Mouse (Mus musculus): ENCODE results near the gene Lrrc45.
A peak's percentile ranks its signal among the peaks of the same experiment; 100 is the strongest.

The Lrrc45 gene

GRCm38 (mm10) chr11:120704486-120705325 lies 9.0 kb upstream of the Lrrc45 start:
- DNase-seq (ENCODE audit: low spot score in 2 of 2), result no peak

- DNase-seq (ENCODE audit: low spot score in 2 of 2), result no peak
Measured at GRCm38 (mm10) chr11:120706120-120706519, 7.6 kb upstream of the Lrrc45 start.

- no peak for DNase-seq (ENCODE audit: low spot score in 2 of 2)
Measured at GRCm38 (mm10) chr11:120707225-120707624, 6.5 kb upstream of the Lrrc45 start.

GRCm38 (mm10) chr11:120707969-120708368 lies 5.8 kb upstream of the Lrrc45 start:
- no peak for DNase-seq (ENCODE audit: low spot score in 2 of 2)

GRCm38 (mm10) chr11:120709551-120709950 lies 4.2 kb upstream of the Lrrc45 start:
- no peak for DNase-seq (ENCODE audit: low spot score in 2 of 2)

GRCm38 (mm10) chr11:120710672-120711071 lies 3.1 kb upstream of the Lrrc45 start:
- DNase-seq (ENCODE audit: low spot score in 2 of 2), result no peak

GRCm38 (mm10) chr11:120711980-120712604 lies 1.6 kb upstream of the Lrrc45 start:
- no peak for DNase-seq (ENCODE audit: low spot score in 2 of 2)

- DNase-seq (ENCODE audit: low spot score in 2 of 2), result peak; percentile 57 to 79
Measured at GRCm38 (mm10) chr11:120712771-120713568, 755 bp upstream of the Lrrc45 start.

- no peak for DNase-seq (ENCODE audit: low spot score in 2 of 2)
Measured at GRCm38 (mm10) chr11:120714546-120714945, 821 bp downstream of the Lrrc45 start.

GRCm38 (mm10) chr11:120715131-120715530 lies 1.4 kb downstream of the Lrrc45 start:
- DNase-seq (ENCODE audit: low spot score in 2 of 2), result no peak

GRCm38 (mm10) chr11:120719242-120719641 lies 5.5 kb downstream of the Lrrc45 start:
- no peak for DNase-seq (ENCODE audit: low spot score in 2 of 2)

GRCm38 (mm10) chr11:120719841-120720376 lies 6.2 kb downstream of the Lrrc45 start:
- DNase-seq (ENCODE audit: low spot score in 2 of 2), result no peak

- peak; percentile 81 to 95 for DNase-seq (ENCODE audit: low spot score in 2 of 2)
Measured at GRCm38 (mm10) chr11:120720450-120720849, 6.7 kb downstream of the Lrrc45 start.

- DNase-seq (ENCODE audit: low spot score in 2 of 2), result peak in 1 of 2 experiments; percentile 65
Measured at GRCm38 (mm10) chr11:120721124-120722066, 7.7 kb downstream of the Lrrc45 start, which contains the start of gene Rac3. Gene Rac3 (plus strand): TSS chr11:120721470.

- no peak for DNase-seq (ENCODE audit: low spot score in 2 of 2)
Measured at GRCm38 (mm10) chr11:120722067-120722630, 8.4 kb downstream of the Lrrc45 start.

GRCm38 (mm10) chr11:120722761-120723382 lies 9.1 kb downstream of the Lrrc45 start:
- DNase-seq (ENCODE audit: low spot score in 2 of 2), result no peak

- DNase-seq (ENCODE audit: low spot score in 2 of 2), result no peak
Measured at GRCm38 (mm10) chr11:120723509-120723908, 9.8 kb downstream of the Lrrc45 start.

GRCm38 (mm10) chr11:120726243-120727168 lies 12.8 kb downstream of the Lrrc45 start:
- DNase-seq (ENCODE audit: low spot score in 2 of 2), result no peak

GRCm38 (mm10) chr11:120727169-120727527 lies 13.4 kb downstream of the Lrrc45 start, which contains the start of gene Dcxr:
Gene Dcxr (minus strand): TSS chr11:120727281.
- peak; percentile 52 to 79 for DNase-seq (ENCODE audit: low spot score in 2 of 2)

Measured in spleen, postnatal 10 days (tissue).